Mouse (Mus musculus): ENCODE measurements at regions not wholly inside any gene's neighbourhood (a gene's known extent, or its start where the extent isn't known, plus 50 kb on each side); places are given as distances from the start of the nearest gene placed in this dataset.

GRCm38 (mm10) chr2:75048071-75048470 lies 222.5 kb downstream of the Mtx2 start:
- Histone ChIP-seq H3K4me1 (ENCODE audit: control insufficient read depth, insufficient read depth, low read length) (no peaks in the 10 kb centered on the region), H3K4me3 (replicated peaks; ENCODE audit: insufficient read depth, low read depth, low read length) (no peak overlapping the region), H3K27me3 (ENCODE audit: control insufficient read depth, insufficient read depth, low read length) (no peaks in the 10 kb centered on the region), H3K27ac (ENCODE audit: insufficient read depth, low read length) (no peak overlapping the region)
- no peak for DNase-seq
- TF ChIP-seq CTCF (IDR thresholded peaks at IDR 0.05; ENCODE audit: borderline replicate concordance, insufficient read depth, low read depth, low read length) (no peak), POLR2A (IDR thresholded peaks at IDR 0.05; ENCODE audit: borderline replicate concordance, insufficient read depth, low read length) (no peak)
- 53% methylated on average over 6 of the region's 6 CpGs for WGBS

- TF ChIP-seq POLR2A (IDR thresholded peaks at IDR 0.05; ENCODE audit: borderline replicate concordance, insufficient read depth, low read length) (no peak), CTCF (IDR thresholded peaks at IDR 0.05; ENCODE audit: borderline replicate concordance, insufficient read depth, low read depth, low read length) (no peak)
- no peak overlapping the region for H3K27ac ChIP-seq (ENCODE audit: insufficient read depth, low read length)
- H3K4me3 ChIP-seq (replicated peaks; ENCODE audit: insufficient read depth, low read depth, low read length) = peak overlapping the region; percentile 61
- 24% methylated on average over 14 of the region's 14 CpGs for WGBS
- H3K27me3 ChIP-seq (ENCODE audit: control insufficient read depth, insufficient read depth, low read length) = no peaks in the 10 kb centered on the region; the same call in 1 of the 2 replicates
- 0 out of 2 replicates have a peak, but pooled peaks cover 3% of the 10 kb centered on the region for H3K4me1 ChIP-seq (ENCODE audit: control insufficient read depth, insufficient read depth, low read length)
- peak in 1 of 2 experiments; percentile 18 for DNase-seq
Measured at GRCm38 (mm10) chr2:75054474-75055186, 229.0 kb downstream of the Mtx2 start.

- peak; percentile 24 to 25 for DNase-seq
- WGBS = under 1% methylated on average over 6 of the region's 6 CpGs
- Histone ChIP-seq H3K4me1 (ENCODE audit: control insufficient read depth, insufficient read depth, low read length) (0 out of 2 replicates have a peak, but pooled peaks cover 3% of the 10 kb centered on the region), H3K27ac (ENCODE audit: insufficient read depth, low read length) (no peak overlapping the region), H3K27me3 (ENCODE audit: control insufficient read depth, insufficient read depth, low read length) (no peaks in the 10 kb centered on the region; the same call in 1 of the 2 replicates), H3K4me3 (replicated peaks; ENCODE audit: insufficient read depth, low read depth, low read length) (peak overlapping the region; percentile 61)
- TF ChIP-seq CTCF (IDR thresholded peaks at IDR 0.05; ENCODE audit: borderline replicate concordance, insufficient read depth, low read depth, low read length) (peak; percentile 66; the same call in 1 of the 2 replicates), POLR2A (IDR thresholded peaks at IDR 0.05; ENCODE audit: borderline replicate concordance, insufficient read depth, low read length) (no peak)
Measured at GRCm38 (mm10) chr2:75055187-75055543, 229.6 kb downstream of the Mtx2 start.

- Histone ChIP-seq H3K27ac (ENCODE audit: insufficient read depth, low read length) (no peak overlapping the region), H3K27me3 (ENCODE audit: control insufficient read depth, insufficient read depth, low read length) (no peaks in the 10 kb centered on the region), H3K4me1 (ENCODE audit: control insufficient read depth, insufficient read depth, low read length) (0 out of 2 replicates have a peak, but pooled peaks cover 2% of the 10 kb centered on the region), H3K4me3 (replicated peaks; ENCODE audit: insufficient read depth, low read depth, low read length) (no peak overlapping the region)
- DNase-seq = no peak
- no peak for TF ChIP-seq CTCF (IDR thresholded peaks at IDR 0.05; ENCODE audit: borderline replicate concordance, insufficient read depth, low read depth, low read length)
- no peak for TF ChIP-seq POLR2A (IDR thresholded peaks at IDR 0.05; ENCODE audit: borderline replicate concordance, insufficient read depth, low read length)
- WGBS = 41% methylated on average over 7 of the region's 7 CpGs
Measured at GRCm38 (mm10) chr2:75061009-75061408, 235.4 kb downstream of the Mtx2 start.

GRCm38 (mm10) chr2:75061456-75062188 lies 236.0 kb downstream of the Mtx2 start:
- 22% methylated on average over 12 of the region's 12 CpGs for WGBS
- TF ChIP-seq POLR2A (IDR thresholded peaks at IDR 0.05; ENCODE audit: borderline replicate concordance, insufficient read depth, low read length) (no peak), CTCF (IDR thresholded peaks at IDR 0.05; ENCODE audit: borderline replicate concordance, insufficient read depth, low read depth, low read length) (no peak)
- Histone ChIP-seq H3K4me1 (ENCODE audit: control insufficient read depth, insufficient read depth, low read length) (0 out of 2 replicates have a peak, but pooled peaks cover 2% of the 10 kb centered on the region), H3K27ac (ENCODE audit: insufficient read depth, low read length) (no peak overlapping the region), H3K4me3 (replicated peaks; ENCODE audit: insufficient read depth, low read depth, low read length) (no peak overlapping the region), H3K27me3 (ENCODE audit: control insufficient read depth, insufficient read depth, low read length) (no peaks in the 10 kb centered on the region)
- peak; percentile 22 to 25 for DNase-seq

GRCm38 (mm10) chr2:75062189-75062510 lies 236.5 kb downstream of the Mtx2 start:
- DNase-seq = peak; percentile 28 to 44
- Histone ChIP-seq H3K27ac (ENCODE audit: insufficient read depth, low read length) (no peak overlapping the region), H3K4me3 (replicated peaks; ENCODE audit: insufficient read depth, low read depth, low read length) (no peak overlapping the region), H3K27me3 (ENCODE audit: control insufficient read depth, insufficient read depth, low read length) (no peaks in the 10 kb centered on the region), H3K4me1 (ENCODE audit: control insufficient read depth, insufficient read depth, low read length) (0 out of 2 replicates have a peak, but pooled peaks cover 2% of the 10 kb centered on the region)
- WGBS = 20% methylated on average over 7 of the region's 7 CpGs
- TF ChIP-seq CTCF (IDR thresholded peaks at IDR 0.05; ENCODE audit: borderline replicate concordance, insufficient read depth, low read depth, low read length) (no peak), POLR2A (IDR thresholded peaks at IDR 0.05; ENCODE audit: borderline replicate concordance, insufficient read depth, low read length) (no peak)

GRCm38 (mm10) chr2:75064406-75065115 lies 239.0 kb downstream of the Mtx2 start:
- H3K27ac ChIP-seq (ENCODE audit: insufficient read depth, low read length) = no peak overlapping the region
- TF ChIP-seq CTCF (IDR thresholded peaks at IDR 0.05; ENCODE audit: borderline replicate concordance, insufficient read depth, low read depth, low read length) (no peak), POLR2A (IDR thresholded peaks at IDR 0.05; ENCODE audit: borderline replicate concordance, insufficient read depth, low read length) (no peak)
- 70% methylated on average over 10 of the region's 10 CpGs for WGBS

More at GRCm38 (mm10) chr2:75064406-75065115, 239.0 kb downstream of the Mtx2 start:
- H3K4me3 ChIP-seq (replicated peaks; ENCODE audit: insufficient read depth, low read depth, low read length) = no peak overlapping the region
- 0 out of 2 replicates have a peak, but pooled peaks cover 2% of the 10 kb centered on the region for H3K4me1 ChIP-seq (ENCODE audit: control insufficient read depth, insufficient read depth, low read length)
- no peaks in the 10 kb centered on the region for H3K27me3 ChIP-seq (ENCODE audit: control insufficient read depth, insufficient read depth, low read length)
- DNase-seq = no peak
